ENCODE assay signal across 14 mouse cellular contexts in genomic region chr1:75247071-75247930, GRCm38 (mm10). TPM values are rescaled to one million over a fixed set of nuclear protein-coding genes. Genes with fewer than 3 reads are reported as not detected.
DNase-seq lines count a peak whose midpoint lies in the region; ATAC-seq and TF ChIP-seq lines count a peak whose summit lies in the region.
"Had no signal": no experiment of that assay in that cellular context is flagged by ENCODE, and none has a peak within 500 bp of the region (broad histone marks: within the 10 kb centered on the region; RNA-seq: fewer than 3 reads in every experiment).

No protein-coding gene starts in this region.

- H3K4me1 ChIP-seq in heart, adult 2 months (ENCODE audit: control insufficient read depth, insufficient read depth, low read length): peaks cover 15% of the 10 kb centered on the region
- H3K4me1 ChIP-seq in lung, embryonic 15.5 days: peaks cover 14% of the 10 kb centered on the region
- H3K4me1 ChIP-seq in heart, embryonic 14.5 days (ENCODE audit: control insufficient read depth in 2 of 2, insufficient read depth in 2 of 2, low read length in 2 of 2): peaks cover 29 to 31% of the 10 kb centered on the region in 2 experiments
- no peaks in the 10 kb centered on the region for H3K4me1 ChIP-seq in midbrain, postnatal 0 days (ENCODE audit: insufficient read depth, low read length)

- no peak for TF ChIP-seq CTCF in heart, adult 2 months (IDR thresholded peaks at IDR 0.05)
- no peak for TF ChIP-seq CTCF in midbrain, postnatal 0 days (IDR thresholded peaks at IDR 0.05)

- H3K79me2 ChIP-seq in heart, adult 2 months (replicated peaks; ENCODE audit: control insufficient read depth, insufficient read depth, low read length): no peaks in the 10 kb centered on the region

- intact Hi-C loops in heart, adult 2 months (cut with DNase I): loop anchor here (1.0 kb wide), 1 partner anchor 11 kb away; the partner anchor contains the start of gene Dnajb2
- intact Hi-C loops in heart, postnatal 25 days (cut with DNase I): no loop called here

- TF ChIP-seq POLR2A in heart, adult 2 months (IDR thresholded peaks at IDR 0.05; ENCODE audit: insufficient read depth, low read depth, low read length): no peak

- peak in 1 of 2 experiments; percentile 44 for DNase-seq in heart, adult 2 months
- DNase-seq in heart, postnatal 25 days (ENCODE audit: low spot score): no peak
- no peak for DNase-seq in lung, postnatal 10 days
- DNase-seq in midbrain, postnatal 0 days (ENCODE audit: low spot score): no peak
- DNase-seq in ovary, postnatal 14 days (ENCODE audit: low spot score): no peak
- DNase-seq: embryo, embryonic 11 days had no signal

- no peaks in the 10 kb centered on the region for H3K27me3 ChIP-seq in heart, adult 2 months (ENCODE audit: control insufficient read depth, insufficient read depth, low read length)
- H3K27me3 ChIP-seq in lung, embryonic 15.5 days: no peaks in the 10 kb centered on the region
- no peaks in the 10 kb centered on the region for H3K27me3 ChIP-seq in heart, embryonic 14.5 days (ENCODE audit: control insufficient read depth, insufficient read depth, low read length)
- H3K27me3 ChIP-seq in midbrain, postnatal 0 days (ENCODE audit: insufficient read depth, low read length): no peaks in the 10 kb centered on the region

- 80% methylated on average over 16 of the region's 16 CpGs for WGBS in heart, adult 2 months
- 70% methylated on average over 16 of the region's 16 CpGs for WGBS in lung, embryonic 15.5 days
- WGBS in heart, embryonic 14.5 days: 78% methylated on average over 16 of the region's 16 CpGs
- WGBS in midbrain, postnatal 0 days: 76% methylated on average over 16 of the region's 16 CpGs

- ATAC-seq in lung, embryonic 15.5 days (ENCODE audit: borderline replicate concordance, extremely low read depth, low FRiP score, low TSS enrichment): no peak
- ATAC-seq in heart, embryonic 14.5 days (ENCODE audit: insufficient number of reproducible peaks, insufficient read depth, low FRiP score, low read depth): no peak
- no peak for ATAC-seq in midbrain, postnatal 0 days (ENCODE audit: low FRiP score)
- ATAC-seq: liver, postnatal 0 days had no signal

- no peak overlapping the region for H3K4me2 ChIP-seq in lung, embryonic 15.5 days
- H3K4me2 ChIP-seq in heart, embryonic 14.5 days (ENCODE audit: low read length): 0 out of 2 replicates have a peak overlapping the region, but pooled peaks have one; percentile 0
- no peak overlapping the region for H3K4me2 ChIP-seq in midbrain, postnatal 0 days (ENCODE audit: low read depth, low read length, poor library complexity, severe bottlenecking)

- H3K4me3 ChIP-seq in heart, adult 2 months: peak overlapping the region; percentile 24; the same call in 1 of the 2 replicates
- no peak overlapping the region for H3K4me3 ChIP-seq in lung, embryonic 15.5 days
- no peak overlapping the region for H3K4me3 ChIP-seq in heart, embryonic 14.5 days (ENCODE audit: control insufficient read depth in 1 of 2, insufficient read depth in 1 of 2, low read depth in 1 of 2, low read length in 2 of 2)
- H3K4me3 ChIP-seq in midbrain, postnatal 0 days (ENCODE audit: low read depth, low read length): no peak overlapping the region

- H3K9me3 ChIP-seq in lung, embryonic 15.5 days: no peaks in the 10 kb centered on the region
- no peaks in the 10 kb centered on the region for H3K9me3 ChIP-seq in heart, embryonic 14.5 days (ENCODE audit: control insufficient read depth, low read length)
- no peaks in the 10 kb centered on the region for H3K9me3 ChIP-seq in midbrain, postnatal 0 days (ENCODE audit: low read length)

- peak overlapping the region; percentile 54 for H3K9ac ChIP-seq in heart, adult 2 months (ENCODE audit: low read depth, low read length)
- no peak overlapping the region for H3K9ac ChIP-seq in lung, embryonic 15.5 days
- H3K9ac ChIP-seq in heart, embryonic 14.5 days (ENCODE audit: low read length): peak overlapping the region; percentile 42; the same call in 1 of the 2 replicates
- 0 out of 2 replicates have a peak overlapping the region, but pooled peaks have one; percentile 19 for H3K9ac ChIP-seq in midbrain, postnatal 0 days (replicated peaks; ENCODE audit: low read length, poor library complexity, severe bottlenecking)
- H3K9ac ChIP-seq: liver, postnatal 0 days had no signal

- H3K36me3 ChIP-seq in heart, adult 2 months (ENCODE audit: control insufficient read depth, insufficient read depth, low read length): no peaks in the 10 kb centered on the region
- peaks cover 6% of the 10 kb centered on the region; the same call in 1 of the 2 replicates for H3K36me3 ChIP-seq in lung, embryonic 15.5 days
- H3K36me3 ChIP-seq in heart, embryonic 14.5 days (ENCODE audit: control insufficient read depth, insufficient read depth, low read length): peaks cover 20% of the 10 kb centered on the region
- H3K36me3 ChIP-seq in midbrain, postnatal 0 days (ENCODE audit: insufficient read depth, low read length): peaks cover 14% of the 10 kb centered on the region

- H3K27ac ChIP-seq in heart, adult 2 months: peak overlapping the region; percentile 92
- H3K27ac ChIP-seq in lung, embryonic 15.5 days: peak overlapping the region; percentile 64; the same call in 1 of the 2 replicates
- peak overlapping the region; percentile 89 to 98 for H3K27ac ChIP-seq in heart, embryonic 14.5 days (replicated peaks in 1 of 2; ENCODE audit: control insufficient read depth in 1 of 2, insufficient read depth in 1 of 2, low read depth in 2 of 2, low read length in 2 of 2)
- H3K27ac ChIP-seq in midbrain, postnatal 0 days (ENCODE audit: low read depth, low read length): no peak overlapping the region

- TF ChIP-seq EP300 in heart, adult 2 months (IDR thresholded peaks at IDR 0.05; ENCODE audit: insufficient read depth, low read depth, low read length): no peak

RNA-seq across cellular contexts. Expression of gene Dnajb2, which starts 11.1 kb away (rescaled TPM):
- 100 to 1,000 TPM; 111 to 129 TPM for total RNA-seq in heart, adult 2 months (2021)
- 67.9 and 93.3 TPM in 2 replicates for polyA plus RNA-seq in heart, adult 2 months (2012; rRNA removed)
- total RNA-seq in heart, postnatal 25 days (2021): 100 to 1,000 TPM in 1 of 2 experiments, 10 to 100 TPM in 1; 90.4 to 100 TPM
- 30.8 and 33.3 TPM in 2 replicates for polyA plus RNA-seq in lung, embryonic 15.5 days (2015; fragmentation: Nextera tagmentation; extraction: Ambion mirVana)
- polyA plus RNA-seq in heart, embryonic 14.5 days (2014; fragmentation: Nextera tagmentation; extraction: Ambion mirVana): 16.9 and 17.8 TPM in 2 replicates
- 43.6 and 46.7 TPM in 2 replicates for total RNA-seq in midbrain, postnatal 0 days (2014; rRNA removed)
- polyA plus RNA-seq in midbrain, postnatal 0 days (2015; fragmentation: Nextera tagmentation; extraction: Ambion mirVana): 61.7 and 65.1 TPM in 2 replicates

RNA-seq across cellular contexts. Expression of gene A630095N17Rik, which starts 15.4 kb away (rescaled TPM):
- not detected for total RNA-seq in heart, adult 2 months (2021)
- polyA plus RNA-seq in heart, adult 2 months (2012; rRNA removed): not detected in 2 replicates
- not detected for total RNA-seq in heart, postnatal 25 days (2021)
- polyA plus RNA-seq in lung, embryonic 15.5 days (2015; fragmentation: Nextera tagmentation; extraction: Ambion mirVana): not detected in 2 replicates
- not detected in 2 replicates for polyA plus RNA-seq in heart, embryonic 14.5 days (2014; fragmentation: Nextera tagmentation; extraction: Ambion mirVana)
- total RNA-seq in midbrain, postnatal 0 days (2014; rRNA removed): not detected in 2 replicates
- polyA plus RNA-seq in midbrain, postnatal 0 days (2015; fragmentation: Nextera tagmentation; extraction: Ambion mirVana): not detected in 2 replicates
- polyA plus RNA-seq: forebrain, embryonic 11.5 days; gonadal fat pad, adult 2 months; kidney, embryonic 16.5 days; liver, postnatal 0 days; neural tube, embryonic 11.5 days had no signal

RNA-seq across cellular contexts. Expression of gene Ptprn, which starts 17.0 kb away (rescaled TPM):
- total RNA-seq in heart, adult 2 months (2021): 1 to 10 TPM; 1.1 to 1.8 TPM
- 2.7 and 3.2 TPM in 2 replicates for polyA plus RNA-seq in heart, adult 2 months (2012; rRNA removed)
- total RNA-seq in heart, postnatal 25 days (2021): under 1 TPM; 0.86 to 0.92 TPM
- 0.39 and 0.72 TPM in 2 replicates for polyA plus RNA-seq in lung, embryonic 15.5 days (2015; fragmentation: Nextera tagmentation; extraction: Ambion mirVana)
- polyA plus RNA-seq in heart, embryonic 14.5 days (2014; fragmentation: Nextera tagmentation; extraction: Ambion mirVana): 0.38 and 0.41 TPM in 2 replicates
- total RNA-seq in midbrain, postnatal 0 days (2014; rRNA removed): 116 and 127 TPM in 2 replicates
- polyA plus RNA-seq in midbrain, postnatal 0 days (2015; fragmentation: Nextera tagmentation; extraction: Ambion mirVana): 51.4 and 52.2 TPM in 2 replicates
- total RNA-seq: CH12.LX had no signal

RNA-seq across cellular contexts. Expression of gene Tuba4a, which starts 27.6 kb away (rescaled TPM):
- total RNA-seq in heart, adult 2 months (2021): 100 to 1,000 TPM; 973 to 976 TPM
- polyA plus RNA-seq in heart, adult 2 months (2012; rRNA removed): 781 and 842 TPM in 2 replicates
- total RNA-seq in heart, postnatal 25 days (2021): 1,000 to 10,000 TPM; 1,036 to 1,088 TPM
- 35.8 and 44.9 TPM in 2 replicates for polyA plus RNA-seq in lung, embryonic 15.5 days (2015; fragmentation: Nextera tagmentation; extraction: Ambion mirVana)
- polyA plus RNA-seq in heart, embryonic 14.5 days (2014; fragmentation: Nextera tagmentation; extraction: Ambion mirVana): 24.6 and 34.3 TPM in 2 replicates
- 99.2 and 165 TPM in 2 replicates for total RNA-seq in midbrain, postnatal 0 days (2014; rRNA removed)
- polyA plus RNA-seq in midbrain, postnatal 0 days (2015; fragmentation: Nextera tagmentation; extraction: Ambion mirVana): 87.0 and 115 TPM in 2 replicates

RNA-seq across cellular contexts. Expression of gene Resp18, which starts 30.9 kb away (rescaled TPM):
- total RNA-seq in heart, adult 2 months (2021): not detected
- 0.39 TPM in 1 of 2 replicates, not detected in the other for polyA plus RNA-seq in heart, adult 2 months (2012; rRNA removed)
- not detected for total RNA-seq in heart, postnatal 25 days (2021)
- polyA plus RNA-seq in lung, embryonic 15.5 days (2015; fragmentation: Nextera tagmentation; extraction: Ambion mirVana): 0.91 and 1.4 TPM in 2 replicates
- polyA plus RNA-seq in heart, embryonic 14.5 days (2014; fragmentation: Nextera tagmentation; extraction: Ambion mirVana): 0.53 TPM in 1 of 2 replicates, not detected in the other
- total RNA-seq in midbrain, postnatal 0 days (2014; rRNA removed): 302 and 332 TPM in 2 replicates
- polyA plus RNA-seq in midbrain, postnatal 0 days (2015; fragmentation: Nextera tagmentation; extraction: Ambion mirVana): 409 and 416 TPM in 2 replicates
- total RNA-seq: CH12.LX had no signal
- polyA plus RNA-seq: gonadal fat pad, adult 2 months; liver, postnatal 0 days had no signal

Comparison
In these comparisons a context has a peak if more than half of its experiments do, and no peak if none do; other contexts are left out.
1. RNA of gene Ptprn, which starts 17.0 kb away (polyA plus RNA-seq): 51.4 to 52.2 TPM in midbrain, postnatal 0 days; 2.7 to 3.2 TPM in heart, adult 2 months, 0.39 to 0.72 TPM in lung, embryonic 15.5 days and 0.38 to 0.41 TPM in heart, embryonic 14.5 days; every median in the first group is over 10 times any median in the second.